In the genomic region with DNA sequence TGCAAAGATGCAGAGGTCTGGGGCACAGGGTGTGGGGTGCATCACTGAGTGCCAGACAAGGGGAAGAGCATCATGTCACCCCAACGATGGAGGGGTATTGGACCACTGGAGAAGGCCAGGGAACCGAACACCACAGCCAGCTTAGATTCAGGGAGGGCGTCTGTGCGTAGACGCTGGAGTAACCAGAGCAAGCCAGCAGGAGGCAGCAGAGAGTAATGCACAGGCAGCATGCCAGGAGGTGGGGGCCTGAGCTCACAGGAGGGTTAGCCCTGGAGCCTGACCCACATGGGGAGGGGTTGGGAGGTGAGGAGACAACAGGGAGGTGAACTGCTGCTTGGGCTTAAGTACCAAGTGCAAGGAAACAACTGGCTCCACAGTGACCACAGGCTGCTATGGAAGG, we compare ENCODE assay signal across 8 mouse cellular contexts. TPM values are rescaled to one million over a fixed set of nuclear protein-coding genes. Genes with fewer than 3 reads are reported as not detected.
A peak's percentile ranks its signal among the peaks of the same experiment; 100 is the strongest.
DNase-seq lines count a peak whose midpoint lies in the region; ATAC-seq lines count a peak whose summit lies in the region.

No protein-coding gene starts in this region.

- intact Hi-C loops in left cerebral cortex, postnatal 25 days (cut with DNase I) = loop anchor here (1.0 kb wide), 1 partner anchor 71 kb away; a partner anchor contains a TSS

- H3K4me3 ChIP-seq in hindbrain, embryonic 15.5 days = no peak overlapping the region

- DNase-seq in T-cell, adult 2 months (ENCODE audit: low spot score) = peak; percentile 81
- DNase-seq in cerebellum, adult 9-11 months = peak; percentile 63
- peak; percentile 64 to 72 for DNase-seq in frontal cortex, postnatal 25 days (ENCODE audit: low spot score in 2 of 2)
- DNase-seq in left cerebral cortex, postnatal 25 days (ENCODE audit: low spot score in 2 of 2) = peak; percentile 61 to 63
- peak; percentile 85 for DNase-seq in mesoderm, embryonic 11.5 days (ENCODE audit: low read depth, low spot score)
- DNase-seq in right cerebral cortex, postnatal 4 days = peak; percentile 83
- DNase-seq in yolk sac, embryonic 10.5 days (ENCODE audit: low spot score) = peak; percentile 69

- no peak overlapping the region for H3K9ac ChIP-seq in hindbrain, embryonic 15.5 days

- no peaks in the 10 kb centered on the region for H3K27me3 ChIP-seq in hindbrain, embryonic 15.5 days

- H3K4me1 ChIP-seq in hindbrain, embryonic 15.5 days (replicated peaks) = peaks cover 32% of the 10 kb centered on the region

- H3K9me3 ChIP-seq in hindbrain, embryonic 15.5 days = no peaks in the 10 kb centered on the region

- no peaks in the 10 kb centered on the region for H3K36me3 ChIP-seq in hindbrain, embryonic 15.5 days

- 0 out of 2 replicates have a peak overlapping the region, but pooled peaks have one; percentile 47 for H3K27ac ChIP-seq in hindbrain, embryonic 15.5 days (replicated peaks)

- WGBS in hindbrain, embryonic 15.5 days = 15% methylated on average over 5 of the region's 5 CpGs

- H3K4me2 ChIP-seq in hindbrain, embryonic 15.5 days = no peak overlapping the region

- peak; percentile 71 for ATAC-seq in hindbrain, embryonic 15.5 days (ENCODE audit: low FRiP score, low read depth)

RNA-seq across cellular contexts. Expression of a gene that starts 50.0 kb away (rescaled TPM):
- polyA plus RNA-seq in hindbrain, embryonic 15.5 days (2015; fragmentation: Nextera tagmentation; extraction: Ambion mirVana) = 6.1 and 6.3 TPM in 2 replicates
- 10 to 100 TPM in 1 of 2 experiments, 1 to 10 TPM in 1; 8.3 to 11.6 TPM for total RNA-seq in left cerebral cortex, postnatal 25 days (2021)
